Mouse (Mus musculus): Measurements from ENCODE around the gene Kctd21.

The Kctd21 gene

GRCm38 (mm10) chr7:97331726-97332666, at the start of gene Kctd21, which contains the start of gene Usp35:
Gene Kctd21 (plus strand): TSS chr7:97332327.
Gene Usp35 (minus strand): TSS chr7:97332020.
- DNase-seq, result peak; percentile 97

GRCm38 (mm10) chr7:97296986-97297385, 35.1 kb upstream of the Kctd21 start:
- DNase-seq, result no peak

GRCm38 (mm10) chr7:97297466-97297865, 34.7 kb upstream of the Kctd21 start:
- peak; percentile 72 for DNase-seq

GRCm38 (mm10) chr7:97298279-97298678, 33.8 kb upstream of the Kctd21 start:
- DNase-seq, result no peak

- no peak for DNase-seq
Measured at GRCm38 (mm10) chr7:97298943-97299342, 33.2 kb upstream of the Kctd21 start.

- no peak for DNase-seq
Measured at GRCm38 (mm10) chr7:97300914-97301313, 31.2 kb upstream of the Kctd21 start.

GRCm38 (mm10) chr7:97301321-97301720, 30.8 kb upstream of the Kctd21 start:
- DNase-seq, result no peak

- DNase-seq, result no peak
Measured at GRCm38 (mm10) chr7:97302261-97302660, 29.9 kb upstream of the Kctd21 start.

GRCm38 (mm10) chr7:97302876-97303275, 29.3 kb upstream of the Kctd21 start:
- DNase-seq, result no peak

- no peak for DNase-seq
Measured at GRCm38 (mm10) chr7:97303614-97304013, 28.5 kb upstream of the Kctd21 start.

GRCm38 (mm10) chr7:97304471-97304870, 27.7 kb upstream of the Kctd21 start:
- DNase-seq, result no peak

GRCm38 (mm10) chr7:97305206-97305605, 26.9 kb upstream of the Kctd21 start:
- no peak for DNase-seq

GRCm38 (mm10) chr7:97306813-97307212, 25.3 kb upstream of the Kctd21 start:
- no peak for DNase-seq

GRCm38 (mm10) chr7:97307546-97307945, 24.6 kb upstream of the Kctd21 start:
- DNase-seq, result no peak

- DNase-seq, result no peak
Measured at GRCm38 (mm10) chr7:97309461-97310340, 22.4 kb upstream of the Kctd21 start.

- no peak for DNase-seq
Measured at GRCm38 (mm10) chr7:97310341-97310635, 21.8 kb upstream of the Kctd21 start.

GRCm38 (mm10) chr7:97311620-97312019, 20.5 kb upstream of the Kctd21 start:
- DNase-seq, result no peak

GRCm38 (mm10) chr7:97312196-97312595, 19.9 kb upstream of the Kctd21 start:
- no peak for DNase-seq

GRCm38 (mm10) chr7:97312856-97313255, 19.3 kb upstream of the Kctd21 start:
- DNase-seq, result no peak

GRCm38 (mm10) chr7:97313364-97313995, 18.6 kb upstream of the Kctd21 start:
- DNase-seq, result no peak

GRCm38 (mm10) chr7:97314646-97315045, 17.5 kb upstream of the Kctd21 start:
- no peak for DNase-seq

GRCm38 (mm10) chr7:97315656-97316055, 16.5 kb upstream of the Kctd21 start:
- DNase-seq, result no peak

GRCm38 (mm10) chr7:97317706-97318105, 14.4 kb upstream of the Kctd21 start:
- no peak for DNase-seq

All from right cerebral cortex, adult 18-20 months (tissue).